Mouse (Mus musculus) liver, embryonic 13.5 days (tissue): ENCODE data around the gene Notch3. TPM values are rescaled to one million over a fixed set of nuclear protein-coding genes. Genes with fewer than 3 reads are reported as not detected.
"Not testable (repeated sequence)": the region's sequence is repeated elsewhere in the genome, so short reads cannot be mapped to it uniquely, and the experiment has no call there.

Source experiments
- ATAC-seq: fragments of 200-750 bp; cut with Nextera tagmentation; 2 replicates; pipeline ENCODE4 v1.8.0; 2017; ENCODE audit warnings: low read depth, mild to moderate bottlenecking, moderate number of reproducible peaks, moderate library complexity
- DNase-seq: peaks from one replicate; pipeline ENCODE4 v3.0.0; 2022
- H3K27ac ChIP-seq: fragments of 300-500 bp; sonication (generic); 2 replicates; pipeline ENCODE4 v1.5.1; 2015; ENCODE audit warnings: moderate library complexity, mild to moderate bottlenecking, inconsistent platforms
- H3K27me3 ChIP-seq: fragments of 300-500 bp; sonication (generic); 2 replicates; pipeline ENCODE4 v1.6.1; 2015; ENCODE audit warnings: mild to moderate bottlenecking, inconsistent platforms
- H3K36me3 ChIP-seq: fragments of 300-500 bp; sonication (generic); 2 replicates; pipeline ENCODE4 v1.6.1; 2015; ENCODE audit warnings: mild to moderate bottlenecking, inconsistent platforms
- H3K4me1 ChIP-seq: fragments of 300-500 bp; sonication (generic); replicated peaks from 2 replicates; pipeline ENCODE4 v1.6.1; 2015; ENCODE audit warnings: inconsistent platforms
- H3K4me2 ChIP-seq: fragments of 300-500 bp; sonication (generic); 2 replicates; pipeline ENCODE4 v1.6.1; 2015; ENCODE audit warnings: inconsistent platforms, mild to moderate bottlenecking, moderate library complexity
- H3K4me3 ChIP-seq: fragments of 300-500 bp; sonication (generic); replicated peaks from 2 replicates; pipeline ENCODE4 v1.5.1; 2015; ENCODE audit warnings: mild to moderate bottlenecking, inconsistent platforms
- H3K9ac ChIP-seq: fragments of 300-500 bp; sonication (generic); 2 replicates; pipeline ENCODE4 v1.6.1; 2015; ENCODE audit warnings: mild to moderate bottlenecking, inconsistent platforms
- H3K9me3 ChIP-seq: fragments of 300-500 bp; sonication (generic); replicated peaks from 2 replicates; pipeline ENCODE4 v1.6.1; 2016; ENCODE audit warnings: inconsistent platforms
- WGBS: fragments of 180-500 bp; shearing (Covaris S2); methylation state at CpG from one replicate; pipeline ENCODE4 v1.1.7; 2015; ENCODE audit not compliant: insufficient replicate concordance; 5-methylcytosine and 5-hydroxymethylcytosine counted together
- polyA plus RNA-seq: library from polyadenylated mRNA; unstranded; fragments of >200 nt; fragmentation: Nextera tagmentation; extraction: Ambion mirVana; gene quantifications from 2 replicates; pipeline ENCODE4 v1.2.1, GENCODE M21; 2015

Notch3 gene
- polyA plus RNA-seq, 1 experiment from 2014 or later = 0.45 TPM

DNA sequence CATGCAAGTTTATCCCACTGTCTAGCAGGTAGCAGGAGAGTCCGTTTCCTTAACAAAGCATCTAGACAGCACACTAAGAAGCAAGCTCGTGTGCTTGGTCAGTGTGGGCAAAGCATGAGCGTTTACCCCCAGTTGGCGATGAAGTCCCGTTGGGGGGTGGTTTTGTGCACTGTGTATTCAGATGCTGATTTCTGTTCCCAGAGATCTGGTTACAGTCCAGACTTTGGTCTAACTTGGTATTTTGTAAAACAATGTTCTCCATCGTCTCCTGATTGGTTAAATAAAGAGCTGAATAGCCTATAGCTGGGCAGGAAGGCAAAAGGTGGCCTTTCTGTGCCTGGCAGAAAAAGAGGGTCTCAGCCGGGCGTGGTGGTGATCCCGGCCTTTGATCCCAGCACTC, 36.1 kb downstream of the Notch3 start:
- WGBS = 80% methylated on average over 9 of the region's 9 CpGs
- no peaks in the 10 kb centered on the region for H3K9me3 ChIP-seq

DNA sequence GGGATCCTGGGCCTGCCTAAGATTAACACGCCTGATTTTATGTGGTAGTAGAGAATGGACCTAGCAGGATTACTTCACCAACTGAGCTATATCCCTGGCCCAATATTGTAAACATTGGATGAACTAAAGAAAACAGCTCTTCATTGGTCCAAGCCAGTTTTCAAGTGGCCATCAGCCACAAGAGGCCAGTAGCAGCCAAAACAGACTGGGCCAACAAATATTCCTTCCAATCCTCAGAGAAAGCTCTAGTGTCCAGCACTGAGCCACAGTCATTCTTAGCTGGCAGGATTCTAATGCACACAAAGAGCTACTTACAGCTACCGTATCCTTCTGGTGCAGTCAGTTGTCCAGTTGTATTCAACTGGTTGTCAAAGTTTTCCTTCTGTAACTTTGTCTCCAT, 39.5 kb downstream of the Notch3 start:
- H3K27ac ChIP-seq = no peak overlapping the region
- no peaks in the 10 kb centered on the region for H3K27me3 ChIP-seq
- ATAC-seq (no peak), DNase-seq (no peak)
- no peak overlapping the region for H3K4me2 ChIP-seq
- H3K9ac ChIP-seq = no peak overlapping the region
- H3K4me1 ChIP-seq = peaks cover 12% of the 10 kb centered on the region
- no peaks in the 10 kb centered on the region for H3K9me3 ChIP-seq
- no peak overlapping the region for H3K4me3 ChIP-seq
- H3K36me3 ChIP-seq = peaks cover 2% of the 10 kb centered on the region; the same call in 1 of the 2 replicates
- WGBS = 78% methylated on average over 2 of the region's 2 CpGs

More for the DNA sequence above, 36.1 kb downstream of the Notch3 start:
- H3K9ac ChIP-seq = no peak overlapping the region
- no peak for ATAC-seq
- H3K4me3 ChIP-seq = no peak overlapping the region
- no peak overlapping the region for H3K4me2 ChIP-seq
- H3K27me3 ChIP-seq = no peaks in the 10 kb centered on the region
- H3K4me1 ChIP-seq = no peaks in the 10 kb centered on the region
- no peak overlapping the region for H3K27ac ChIP-seq
- peaks cover 2% of the 10 kb centered on the region; the same call in 1 of the 2 replicates for H3K36me3 ChIP-seq
- DNase-seq = no peak

DNA sequence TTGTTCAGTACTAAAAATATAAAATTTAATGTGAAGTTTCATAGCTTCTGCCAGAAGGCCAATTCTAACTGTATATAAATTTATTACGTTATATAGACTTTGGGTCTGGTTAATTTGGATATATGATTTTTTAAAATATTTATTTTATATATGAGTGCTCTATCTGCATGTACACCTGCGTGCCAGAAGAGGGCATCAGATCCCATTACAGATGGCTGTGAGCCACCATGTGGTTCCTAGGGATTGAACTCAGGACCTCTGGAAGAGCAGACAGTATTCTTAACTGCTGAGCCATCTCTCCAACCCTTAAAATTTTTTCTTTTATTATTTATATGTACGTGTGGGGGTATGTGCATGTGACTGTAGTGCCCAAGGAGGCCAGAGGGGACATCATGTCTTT, 41.2 kb downstream of the Notch3 start:
- no peak overlapping the region for H3K4me2 ChIP-seq
- H3K4me1 ChIP-seq = peaks cover 30% of the 10 kb centered on the region
- no peak for DNase-seq
- no peak for ATAC-seq
- no peaks in the 10 kb centered on the region for H3K27me3 ChIP-seq
- H3K4me3 ChIP-seq = no peak overlapping the region
- 76% methylated on average over 3 of the region's 3 CpGs for WGBS
- H3K27ac ChIP-seq = no peak overlapping the region
- H3K9ac ChIP-seq = no peak overlapping the region
- peaks cover 2% of the 10 kb centered on the region; the same call in 1 of the 2 replicates for H3K36me3 ChIP-seq
- H3K9me3 ChIP-seq = no peaks in the 10 kb centered on the region

DNA sequence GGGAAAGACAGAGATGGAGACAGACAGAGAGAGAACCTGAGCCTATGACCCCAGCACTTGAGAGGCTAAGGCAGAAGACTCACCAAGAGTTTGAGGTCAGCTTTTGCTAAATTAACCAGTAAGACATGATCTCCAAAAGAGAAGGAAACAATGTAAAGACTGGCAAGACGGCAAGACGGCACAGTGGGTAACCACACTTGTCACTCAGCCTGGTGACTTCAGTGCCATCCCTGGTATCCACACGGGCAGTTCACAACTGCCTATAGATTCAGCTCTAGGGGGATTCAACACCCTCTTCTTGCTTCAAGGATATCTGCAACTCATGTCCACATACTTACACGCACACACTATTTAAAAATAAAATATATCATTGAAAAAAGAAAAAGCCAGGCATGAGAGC, 43.1 kb downstream of the Notch3 start:
- 66% methylated on average over 4 of the region's 4 CpGs for WGBS
- no peaks in the 10 kb centered on the region for H3K27me3 ChIP-seq
- H3K9me3 ChIP-seq = no peaks in the 10 kb centered on the region
- peaks cover 12% of the 10 kb centered on the region for H3K36me3 ChIP-seq
- peaks cover 45% of the 10 kb centered on the region for H3K4me1 ChIP-seq
- no peak overlapping the region for H3K4me2 ChIP-seq
- H3K9ac ChIP-seq = no peak overlapping the region
- no peak overlapping the region for H3K4me3 ChIP-seq
- ATAC-seq = no peak
- no peak for DNase-seq
- H3K27ac ChIP-seq = no peak overlapping the region

DNA sequence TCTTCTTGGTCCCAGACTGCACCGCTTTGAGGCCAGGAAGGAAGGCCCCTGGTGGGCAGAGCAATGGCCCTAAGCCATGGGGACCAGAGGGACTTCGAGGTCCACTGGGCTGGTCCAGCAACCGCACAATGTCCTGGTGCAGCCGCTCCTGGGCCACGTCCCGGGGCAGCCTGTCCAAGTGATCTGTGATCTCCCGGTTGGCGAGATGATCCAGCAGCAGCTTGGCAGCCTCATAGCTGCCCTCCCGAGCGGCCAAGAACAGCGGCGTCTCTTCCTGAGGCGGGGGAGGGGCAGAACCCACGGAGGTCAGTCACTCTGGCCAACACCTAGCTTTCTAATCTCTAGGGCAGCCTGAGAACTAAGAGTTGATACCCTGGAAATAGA, 44.1 kb downstream of the Notch3 start:
- H3K36me3 ChIP-seq = peaks cover 12% of the 10 kb centered on the region
- no peak overlapping the region for H3K27ac ChIP-seq
- H3K27me3 ChIP-seq = no peaks in the 10 kb centered on the region
- no peak overlapping the region for H3K4me3 ChIP-seq
- H3K9me3 ChIP-seq = no peaks in the 10 kb centered on the region
- peak overlapping the region; percentile 51 for H3K9ac ChIP-seq
- H3K4me1 ChIP-seq = peaks cover 54% of the 10 kb centered on the region
- 0 out of 2 replicates have a peak overlapping the region, but pooled peaks have one; percentile 24 for H3K4me2 ChIP-seq
- ATAC-seq (no peak), DNase-seq (no peak)
- 68% methylated on average over 14 of the region's 14 CpGs for WGBS

DNA sequence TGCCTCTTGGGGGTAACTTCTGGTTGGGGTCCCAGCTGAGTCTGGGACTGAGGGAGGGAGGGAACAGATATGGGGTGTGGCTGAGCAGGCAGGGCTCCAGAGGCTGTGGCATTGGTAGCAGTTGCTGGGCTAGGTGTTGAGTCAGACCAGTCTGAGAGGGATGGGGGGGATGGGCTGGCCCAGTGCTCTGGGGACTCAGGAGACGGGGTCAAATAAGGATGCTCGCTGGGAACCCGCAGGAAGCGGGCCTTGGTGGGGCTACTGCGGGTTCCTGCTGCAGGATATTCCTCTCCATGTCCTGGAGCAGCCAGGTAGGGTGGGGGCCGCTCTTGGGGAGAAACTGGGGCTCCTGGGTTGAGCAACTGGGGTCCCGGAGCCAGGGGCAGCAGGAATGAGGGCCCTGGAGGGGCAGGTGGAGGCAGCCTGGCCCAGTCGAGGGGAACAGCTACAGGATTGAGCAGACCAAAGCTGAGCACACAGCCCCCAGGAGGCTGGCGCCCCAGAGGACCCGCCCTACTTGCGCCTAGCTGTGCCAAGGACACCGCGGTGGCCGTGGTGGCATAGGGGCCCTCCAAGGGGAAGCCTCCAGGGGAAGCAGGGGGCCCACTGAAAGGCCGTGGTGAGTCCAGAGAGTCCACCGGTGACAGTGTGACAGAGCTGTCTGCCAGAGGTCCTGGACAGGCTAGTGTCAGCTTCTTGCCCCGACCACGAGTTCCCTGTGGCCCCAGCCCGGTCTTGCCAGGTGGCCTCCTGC, 44.6 kb downstream of the Notch3 start:
- H3K4me3 ChIP-seq = no peak overlapping the region
- H3K4me2 ChIP-seq = peak overlapping the region; percentile 24
- no peak for ATAC-seq
- peak overlapping the region; percentile 51 for H3K9ac ChIP-seq
- H3K9me3 ChIP-seq = no peaks in the 10 kb centered on the region
- peaks cover 12% of the 10 kb centered on the region for H3K36me3 ChIP-seq
- no peaks in the 10 kb centered on the region for H3K27me3 ChIP-seq
- no peak overlapping the region for H3K27ac ChIP-seq
- DNase-seq = no peak
- H3K4me1 ChIP-seq = peaks cover 60% of the 10 kb centered on the region
- WGBS = 34% methylated on average over 19 of the region's 19 CpGs

DNA sequence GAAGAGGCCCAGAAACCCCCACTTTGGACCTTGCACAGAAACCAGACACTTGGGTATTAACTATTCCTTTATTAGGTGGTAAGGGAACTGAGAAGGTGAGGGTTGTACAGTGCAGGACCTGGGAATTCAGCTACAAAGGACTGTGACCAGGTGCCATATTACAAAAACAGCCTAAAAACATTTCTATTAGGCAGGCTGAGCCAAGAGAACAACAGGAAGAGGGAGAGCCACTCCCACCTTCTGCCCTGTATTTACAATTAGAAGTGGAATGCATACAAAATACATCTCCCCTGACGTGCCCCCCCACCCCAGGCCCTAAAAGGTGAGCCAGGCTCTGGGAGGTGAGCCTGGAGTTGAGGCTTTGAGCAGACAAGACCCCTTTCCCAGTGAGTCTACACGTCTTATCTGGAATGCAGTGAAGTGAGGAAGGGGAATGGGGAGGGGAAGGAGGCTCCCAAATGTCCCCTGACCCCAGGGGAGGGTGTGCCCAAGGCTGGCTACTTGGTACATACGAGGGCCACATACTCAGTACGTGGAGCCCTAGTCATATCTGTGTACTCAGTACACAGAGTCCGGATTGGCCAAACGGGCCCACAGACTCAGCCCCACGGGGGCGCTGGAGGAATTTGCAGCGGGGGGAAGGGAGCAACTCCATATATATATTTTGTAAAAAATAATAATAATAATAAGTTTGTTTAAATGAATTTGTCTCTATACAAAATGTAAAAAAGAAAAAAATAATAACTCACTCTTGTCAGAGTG, 45.7 kb downstream of the Notch3 start:
- Histone ChIP-seq H3K27ac (no peak overlapping the region; the same call in 1 of the 2 replicates), H3K9ac (no peak overlapping the region; the same call in none of the 2 replicates), H3K4me3 (no peak overlapping the region), H3K27me3 (no peaks in the 10 kb centered on the region), H3K9me3 (no peaks in the 10 kb centered on the region), H3K4me1 (peaks cover 71% of the 10 kb centered on the region), H3K36me3 (peaks cover 16% of the 10 kb centered on the region), H3K4me2 (no peak overlapping the region)
- 64% methylated on average over 9 of the region's 9 CpGs for WGBS
- ATAC-seq (no peak), DNase-seq (no peak)

DNA sequence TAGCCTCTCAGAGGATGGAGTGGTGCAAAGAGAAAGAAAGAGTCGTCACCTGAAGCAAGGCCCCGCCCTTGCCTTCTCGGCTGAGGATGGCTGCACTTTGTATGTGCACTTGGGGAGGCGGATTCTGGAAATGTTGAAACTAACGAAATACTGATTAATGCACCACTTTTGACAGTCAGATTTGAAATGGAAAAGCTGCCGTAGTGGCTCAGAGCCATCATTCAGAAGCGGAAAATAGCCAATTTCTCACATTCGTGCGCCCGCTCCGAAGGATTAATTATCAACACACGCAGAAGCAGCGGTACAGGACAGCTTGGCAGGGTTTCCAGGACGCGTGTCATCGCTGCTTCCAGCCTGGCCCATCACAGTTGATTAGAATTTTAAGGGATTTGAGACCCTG, 47.5 kb downstream of the Notch3 start:
- Histone ChIP-seq H3K9ac (no peak overlapping the region), H3K4me1 (peaks cover 86% of the 10 kb centered on the region), H3K36me3 (peaks cover 16% of the 10 kb centered on the region), H3K4me3 (no peak overlapping the region), H3K27me3 (no peaks in the 10 kb centered on the region), H3K4me2 (no peak overlapping the region), H3K9me3 (no peaks in the 10 kb centered on the region), H3K27ac (peak overlapping the region; percentile 50; the same call in 1 of the 2 replicates)
- no peak for DNase-seq
- ATAC-seq = no peak
- 89% methylated on average over 16 of the region's 16 CpGs for whole genome bisulfite sequencing

DNA sequence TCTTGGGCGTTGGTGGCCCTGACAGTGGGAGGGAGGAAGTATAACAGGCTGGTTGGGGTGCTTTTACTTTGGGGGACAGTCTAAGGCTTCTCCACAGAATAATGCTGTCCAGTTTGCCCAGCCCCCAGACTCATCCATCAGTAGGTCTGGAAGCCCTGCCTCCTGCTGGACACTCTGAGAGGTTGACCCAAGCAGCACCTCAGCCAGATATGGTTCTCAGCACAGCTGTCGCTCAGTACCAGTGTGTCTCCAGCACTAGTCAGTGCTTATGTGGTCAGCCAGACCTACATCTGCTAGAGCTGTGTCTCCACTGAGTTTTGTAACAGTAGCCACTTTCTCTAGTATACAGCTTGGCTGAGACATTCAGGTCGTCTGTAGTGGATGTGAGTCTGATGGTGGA, 48.2 kb downstream of the Notch3 start:
- DNase-seq = no peak
- H3K4me3 ChIP-seq = peak overlapping the region; percentile 43
- peaks cover 16% of the 10 kb centered on the region for H3K36me3 ChIP-seq
- no peak for ATAC-seq
- H3K27me3 ChIP-seq = no peaks in the 10 kb centered on the region
- H3K4me1 ChIP-seq = peaks cover 87% of the 10 kb centered on the region
- H3K4me2 ChIP-seq = peak overlapping the region; percentile 96
- H3K27ac ChIP-seq = peak overlapping the region; percentile 91
- WGBS = 37% methylated on average over 3 of the region's 3 CpGs
- H3K9ac ChIP-seq = peak overlapping the region; percentile 62
- H3K9me3 ChIP-seq = no peaks in the 10 kb centered on the region

DNA sequence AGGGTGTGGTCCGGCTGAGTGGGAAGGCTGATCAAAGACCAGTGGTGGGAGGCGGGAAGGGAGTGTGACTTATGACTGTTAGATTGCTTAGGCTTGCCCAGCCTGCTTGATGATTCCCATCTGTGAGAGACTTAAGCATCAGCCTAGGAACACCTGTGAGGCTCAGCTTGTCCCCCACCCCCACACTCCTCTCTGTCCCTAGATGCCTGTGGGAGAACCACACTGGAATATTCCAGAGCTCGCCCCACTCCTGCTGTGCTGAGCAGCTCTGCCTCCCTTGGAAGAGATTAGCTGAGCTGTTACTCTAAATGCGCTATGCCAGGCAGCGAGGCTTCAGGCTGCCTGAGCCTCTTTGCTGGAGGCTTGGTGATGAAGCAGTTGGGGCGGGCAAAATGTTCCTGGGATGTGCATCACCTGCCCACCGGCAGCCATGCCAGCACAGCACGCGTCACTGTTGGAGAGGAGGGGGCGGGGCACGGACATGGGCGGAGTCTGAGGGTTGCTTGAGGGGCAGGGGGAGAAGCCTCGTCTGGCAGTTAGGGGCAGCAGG, 48.7 kb downstream of the Notch3 start:
- Histone ChIP-seq H3K9ac (peak overlapping the region; percentile 62), H3K4me3 (peak overlapping the region; percentile 43), H3K4me1 (peaks cover 92% of the 10 kb centered on the region), H3K27ac (peak overlapping the region; percentile 91), H3K36me3 (peaks cover 16% of the 10 kb centered on the region), H3K4me2 (peak overlapping the region; percentile 96)
- peak; percentile 83 for ATAC-seq
- H3K27me3 ChIP-seq, H3K9me3 ChIP-seq: not testable (repeated sequence)
- 13% methylated on average over 12 of the region's 13 CpGs for WGBS
- DNase-seq = peak; percentile 62

DNA sequence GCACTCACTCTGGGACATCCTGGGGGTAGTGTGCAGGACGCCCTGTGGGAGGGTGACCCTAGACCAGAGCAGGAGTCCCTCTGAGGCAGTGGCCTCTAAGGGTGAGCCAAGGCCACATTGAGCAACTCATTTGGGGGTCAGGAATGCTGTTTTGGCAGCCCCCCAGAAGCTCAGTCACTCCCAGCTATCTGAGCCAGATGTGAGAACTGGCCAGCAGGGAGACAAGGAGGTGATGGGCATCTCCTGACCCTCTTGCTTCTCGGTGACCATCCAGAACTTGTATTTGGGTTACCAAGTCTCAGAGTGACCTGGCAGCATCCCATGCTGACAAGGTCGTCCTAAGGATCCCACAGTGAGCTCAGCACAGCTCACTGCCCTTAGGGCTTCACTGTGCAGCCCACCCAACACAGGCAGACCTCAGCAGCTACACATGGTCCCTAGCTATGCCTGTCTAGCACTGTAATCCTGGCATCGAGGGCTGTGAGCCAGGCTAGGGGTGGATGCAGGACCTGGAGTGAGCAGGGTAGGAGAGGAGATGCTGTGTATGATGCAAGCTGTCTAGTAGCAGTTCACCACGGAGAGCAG, 49.3 kb downstream of the Notch3 start:
- Histone ChIP-seq H3K9ac (peak overlapping the region; percentile 60), H3K4me3 (peak overlapping the region; percentile 33)

More for the DNA sequence above, 49.3 kb downstream of the Notch3 start:
- 46% methylated on average over 5 of the region's 5 CpGs for WGBS
- Histone ChIP-seq H3K27me3 (no peaks in the 10 kb centered on the region), H3K4me1 (peaks cover 93% of the 10 kb centered on the region), H3K9me3 (no peaks in the 10 kb centered on the region), H3K36me3 (peaks cover 16% of the 10 kb centered on the region), H3K4me2 (peak overlapping the region; percentile 96), H3K27ac (peak overlapping the region; percentile 91)
- DNase-seq (no peak), ATAC-seq (no peak)
